Mouse (Mus musculus): ENCODE data around the gene Styk1.

- TF ChIP-seq CTCF (IDR thresholded peaks at IDR 0.05) (no peak), EP300 (IDR thresholded peaks at IDR 0.05) (no peak)
Observed at GRCm38 (mm10) chr6:131294435-131295112, 58.8 kb downstream of the Styk1 start.

Measured in lung, postnatal 0 days (tissue).